Comparison of ENCODE assay signal across 22 mouse cellular contexts in genomic region chr4:139999033-139999432, GRCm38 (mm10). TPM values are rescaled to one million over a fixed set of nuclear protein-coding genes. Genes with fewer than 3 reads are reported as not detected.
DNase-seq lines count a peak whose midpoint lies in the region; ATAC-seq and TF ChIP-seq lines count a peak whose summit lies in the region.
"Had no signal": no experiment of that assay in that cellular context is flagged by ENCODE, and none has a peak within 500 bp of the region (broad histone marks: within the 10 kb centered on the region; RNA-seq: fewer than 3 reads in every experiment).

No protein-coding gene starts in this region.

- no peaks in the 10 kb centered on the region for H3K36me3 ChIP-seq in hindbrain, embryonic 11.5 days (ENCODE audit: control insufficient read depth, insufficient read depth, low read length)
- no peaks in the 10 kb centered on the region for H3K36me3 ChIP-seq in hindbrain, embryonic 14.5 days (replicated peaks; ENCODE audit: control insufficient read depth, insufficient read depth)
- no peaks in the 10 kb centered on the region for H3K36me3 ChIP-seq in neural tube, embryonic 12.5 days
- H3K36me3 ChIP-seq in midbrain, embryonic 13.5 days: no peaks in the 10 kb centered on the region
- H3K36me3 ChIP-seq: embryonic facial prominence, embryonic 15.5 days; forebrain, embryonic 10.5 days; heart, embryonic 12.5 days; hindbrain, embryonic 15.5 days had no signal

- ATAC-seq in hindbrain, embryonic 11.5 days (ENCODE audit: low FRiP score): peak; percentile 42; the same call in 1 of the 2 replicates
- ATAC-seq in hindbrain, embryonic 14.5 days (ENCODE audit: low FRiP score): no peak
- no peak for ATAC-seq in neural tube, embryonic 12.5 days (ENCODE audit: low FRiP score, low read depth)
- ATAC-seq in midbrain, embryonic 13.5 days: peak; percentile 40
- ATAC-seq: activated CD4-positive, CD25-positive, alpha-beta regulatory T cell, adult 4 months; forebrain, embryonic 14.5 days; Patski had no signal

- H3K9ac ChIP-seq in hindbrain, embryonic 11.5 days (ENCODE audit: low read depth, low read length): no peak overlapping the region
- no peak overlapping the region for H3K9ac ChIP-seq in hindbrain, embryonic 14.5 days
- no peak overlapping the region for H3K9ac ChIP-seq in neural tube, embryonic 12.5 days
- no peak overlapping the region for H3K9ac ChIP-seq in midbrain, embryonic 13.5 days (replicated peaks)
- H3K9ac ChIP-seq: embryonic facial prominence, embryonic 15.5 days; heart, embryonic 12.5 days; hindbrain, embryonic 15.5 days had no signal

- H3K27ac ChIP-seq in hindbrain, embryonic 11.5 days (ENCODE audit: low read depth, low read length): no peak overlapping the region
- H3K27ac ChIP-seq in hindbrain, embryonic 14.5 days: no peak overlapping the region
- H3K27ac ChIP-seq in neural tube, embryonic 12.5 days: 0 out of 2 replicates have a peak overlapping the region, but pooled peaks have one; percentile 20
- 0 out of 2 replicates have a peak overlapping the region, but pooled peaks have one; percentile 14 for H3K27ac ChIP-seq in midbrain, embryonic 13.5 days
- no peak overlapping the region for H3K27ac ChIP-seq in cerebellum, adult 2 months (ENCODE audit: insufficient read depth, low read length)
- H3K27ac ChIP-seq: embryonic facial prominence, embryonic 15.5 days; forebrain, embryonic 10.5 days; gastrocnemius, adult 2 months; hindbrain, embryonic 15.5 days had no signal

- 45% methylated on average over 7 of the region's 7 CpGs for WGBS in hindbrain, embryonic 11.5 days
- 26% methylated on average over 7 of the region's 7 CpGs for WGBS in hindbrain, embryonic 14.5 days
- 28% methylated on average over 7 of the region's 7 CpGs for WGBS in neural tube, embryonic 12.5 days
- 27% methylated on average over 7 of the region's 7 CpGs for WGBS in midbrain, embryonic 13.5 days
- 54% methylated on average over 7 of the region's 7 CpGs for WGBS in cerebellum, adult 2 months

- TF ChIP-seq CTCF in cerebellum, adult 2 months (IDR thresholded peaks at IDR 0.05; ENCODE audit: borderline replicate concordance, insufficient read depth, low read depth, low read length): no peak

- no peak for DNase-seq in hindbrain, embryonic 11.5 days (ENCODE audit: low spot score)
- DNase-seq in hindbrain, embryonic 14.5 days (ENCODE audit: low spot score): no peak
- no peak for DNase-seq in neural tube, embryonic 10.5 days (ENCODE audit: extremely low spot score, low spot score)
- DNase-seq in B cell, adult 2 months: no peak
- no peak for DNase-seq in cerebellum, adult 2 months
- DNase-seq: adrenal gland, postnatal 14 days; cerebellum, adult 18-20 months; cerebellum, postnatal 10 days; embryo, embryonic 11 days; gastrocnemius, adult 2 months; gastrocnemius, postnatal 25 days had no signal

- no peak for TF ChIP-seq POLR2A in cerebellum, adult 2 months (IDR thresholded peaks at IDR 0.05; ENCODE audit: borderline replicate concordance, insufficient read depth, low read length)

- no peak overlapping the region for H3K4me2 ChIP-seq in hindbrain, embryonic 11.5 days (replicated peaks; ENCODE audit: low read depth, low read length)
- no peak overlapping the region for H3K4me2 ChIP-seq in hindbrain, embryonic 14.5 days (replicated peaks)
- H3K4me2 ChIP-seq in neural tube, embryonic 12.5 days (replicated peaks): no peak overlapping the region
- no peak overlapping the region for H3K4me2 ChIP-seq in midbrain, embryonic 13.5 days (replicated peaks)
- H3K4me2 ChIP-seq: embryonic facial prominence, embryonic 15.5 days; heart, embryonic 12.5 days; hindbrain, embryonic 15.5 days had no signal

- H3K9me3 ChIP-seq in hindbrain, embryonic 11.5 days (ENCODE audit: control insufficient read depth, low read length): no peaks in the 10 kb centered on the region
- no peaks in the 10 kb centered on the region for H3K9me3 ChIP-seq in hindbrain, embryonic 14.5 days (ENCODE audit: control insufficient read depth, low read length)
- H3K9me3 ChIP-seq in neural tube, embryonic 12.5 days: no peaks in the 10 kb centered on the region
- H3K9me3 ChIP-seq in midbrain, embryonic 13.5 days: no peaks in the 10 kb centered on the region
- H3K9me3 ChIP-seq: embryonic facial prominence, embryonic 15.5 days; hindbrain, embryonic 15.5 days had no signal

- H3K27me3 ChIP-seq in hindbrain, embryonic 11.5 days (ENCODE audit: control insufficient read depth, insufficient read depth, low read length): peaks cover 6% of the 10 kb centered on the region; the same call in 1 of the 2 replicates
- H3K27me3 ChIP-seq in hindbrain, embryonic 14.5 days (ENCODE audit: control insufficient read depth, insufficient read depth, low read length): peaks cover 8% of the 10 kb centered on the region
- H3K27me3 ChIP-seq in neural tube, embryonic 12.5 days (replicated peaks): peaks cover 33% of the 10 kb centered on the region
- peaks cover 11% of the 10 kb centered on the region for H3K27me3 ChIP-seq in midbrain, embryonic 13.5 days
- no peaks in the 10 kb centered on the region for H3K27me3 ChIP-seq in cerebellum, adult 2 months (ENCODE audit: control insufficient read depth, insufficient read depth, low read length)
- H3K27me3 ChIP-seq: CH12.LX had no signal

- peaks cover 8% of the 10 kb centered on the region for H3K4me1 ChIP-seq in hindbrain, embryonic 11.5 days (replicated peaks; ENCODE audit: control insufficient read depth, insufficient read depth, low read length)
- peaks cover 18% of the 10 kb centered on the region for H3K4me1 ChIP-seq in hindbrain, embryonic 14.5 days (replicated peaks; ENCODE audit: control insufficient read depth, insufficient read depth, low read length)
- peaks cover 19% of the 10 kb centered on the region for H3K4me1 ChIP-seq in neural tube, embryonic 12.5 days
- peaks cover 46% of the 10 kb centered on the region for H3K4me1 ChIP-seq in midbrain, embryonic 13.5 days (replicated peaks)
- no peaks in the 10 kb centered on the region for H3K4me1 ChIP-seq in cerebellum, adult 2 months (ENCODE audit: control insufficient read depth, insufficient read depth, low read length)
- H3K4me1 ChIP-seq: heart, embryonic 12.5 days had no signal

- no peak overlapping the region for H3K4me3 ChIP-seq in hindbrain, embryonic 11.5 days (ENCODE audit: low read depth, low read length)
- no peak overlapping the region for H3K4me3 ChIP-seq in hindbrain, embryonic 14.5 days (replicated peaks; ENCODE audit: low read length)
- no peak overlapping the region for H3K4me3 ChIP-seq in neural tube, embryonic 12.5 days
- no peak overlapping the region for H3K4me3 ChIP-seq in midbrain, embryonic 13.5 days (replicated peaks)
- H3K4me3 ChIP-seq in cerebellum, adult 2 months (replicated peaks; ENCODE audit: insufficient read depth, low read depth, low read length): no peak overlapping the region
- H3K4me3 ChIP-seq: embryonic facial prominence, embryonic 15.5 days; erythroblast, embryonic 14.5 days; forebrain, embryonic 10.5 days; gastrocnemius, adult 2 months; heart, embryonic 12.5 days; hindbrain, embryonic 15.5 days had no signal

RNA-seq across cellular contexts. Expression of gene Klhdc7a, which starts 31.2 kb away (rescaled TPM):
- 0.29 and 0.46 TPM in 2 replicates for polyA plus RNA-seq in hindbrain, embryonic 11.5 days (2014; fragmentation: Nextera tagmentation; extraction: Ambion mirVana)
- polyA plus RNA-seq in hindbrain, embryonic 14.5 days (2014; fragmentation: Nextera tagmentation; extraction: Ambion mirVana): 0.44 and 0.56 TPM in 2 replicates
- 0.04 TPM in 1 of 2 replicates, not detected in the other for polyA plus RNA-seq in neural tube, embryonic 12.5 days (2016; fragmentation: Nextera tagmentation; extraction: Ambion mirVana)
- polyA plus RNA-seq in midbrain, embryonic 13.5 days (2015; fragmentation: Nextera tagmentation; extraction: Ambion mirVana): 0.46 and 0.58 TPM in 2 replicates
- 4.3 and 4.8 TPM in 2 replicates for polyA plus RNA-seq in cerebellum, adult 2 months (2012; rRNA removed)
- polyA plus RNA-seq: activated CD4-positive, CD25-positive, alpha-beta regulatory T cell, adult 4 months; erythroblast, embryonic 14.5 days had no signal

Comparison
In these comparisons a context has a peak if more than half of its experiments do, and no peak if none do; other contexts are left out.
1. ATAC-seq: peak in hindbrain, embryonic 11.5 days (single experiment) and midbrain, embryonic 13.5 days (single experiment); none in hindbrain, embryonic 14.5 days (single experiment) and neural tube, embryonic 12.5 days (single experiment).
2. H3K27ac ChIP-seq: peak in neural tube, embryonic 12.5 days (single experiment) and midbrain, embryonic 13.5 days (single experiment); none in hindbrain, embryonic 11.5 days (single experiment), hindbrain, embryonic 14.5 days (single experiment) and cerebellum, adult 2 months (single experiment).